Mouse (Mus musculus) kidney, postnatal 10 days (tissue): Measurements from ENCODE around the gene Gpr27.
A peak's percentile ranks its signal among the peaks of the same experiment; 100 is the strongest.

Experiments used
- DNase-seq: peaks from one replicate; pipeline ENCODE4 v3.0.0; 2021; ENCODE audit warnings: mixed read lengths

The Gpr27 gene

DNA sequence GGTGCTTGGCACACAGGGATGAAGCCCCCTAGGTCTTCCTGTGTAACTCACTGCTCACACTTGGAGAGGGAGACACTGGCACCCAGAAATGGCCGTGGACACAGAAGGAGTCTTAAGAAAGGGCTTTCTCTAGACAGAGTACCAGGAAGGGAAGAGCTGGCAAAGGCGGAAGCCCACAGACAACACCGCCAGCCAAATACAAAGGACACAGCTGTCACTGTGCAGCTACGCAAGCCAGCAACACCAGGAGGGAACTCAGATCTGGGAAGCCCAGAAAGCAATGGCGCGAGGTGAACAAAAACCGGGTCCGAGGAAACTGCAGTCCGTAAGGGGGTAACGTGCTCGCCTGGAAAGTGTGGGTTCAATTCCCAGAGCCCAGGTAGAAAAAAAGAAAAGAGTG lies 14.4 kb upstream of the Gpr27 start:
- no peak for DNase-seq

DNA sequence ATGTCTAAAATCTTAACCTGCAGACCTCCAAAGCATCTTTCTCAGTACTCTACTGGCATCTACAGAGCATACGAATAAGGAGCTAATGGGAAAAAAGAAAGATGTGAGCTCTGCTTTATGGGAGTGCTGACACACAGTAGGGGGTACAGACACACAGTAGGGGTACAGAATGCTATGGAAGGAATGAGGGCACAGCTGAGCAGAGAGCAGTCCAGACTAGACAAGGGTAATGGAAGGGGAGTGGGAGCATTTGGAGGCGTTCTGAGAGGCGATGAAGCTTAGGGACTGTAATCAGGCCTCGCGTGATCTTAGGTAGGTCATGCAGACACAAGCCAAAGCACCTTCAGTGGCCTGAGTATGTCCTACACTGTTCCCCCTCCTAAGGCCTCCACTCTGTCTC lies 8.5 kb upstream of the Gpr27 start:
- no peak for DNase-seq

DNA sequence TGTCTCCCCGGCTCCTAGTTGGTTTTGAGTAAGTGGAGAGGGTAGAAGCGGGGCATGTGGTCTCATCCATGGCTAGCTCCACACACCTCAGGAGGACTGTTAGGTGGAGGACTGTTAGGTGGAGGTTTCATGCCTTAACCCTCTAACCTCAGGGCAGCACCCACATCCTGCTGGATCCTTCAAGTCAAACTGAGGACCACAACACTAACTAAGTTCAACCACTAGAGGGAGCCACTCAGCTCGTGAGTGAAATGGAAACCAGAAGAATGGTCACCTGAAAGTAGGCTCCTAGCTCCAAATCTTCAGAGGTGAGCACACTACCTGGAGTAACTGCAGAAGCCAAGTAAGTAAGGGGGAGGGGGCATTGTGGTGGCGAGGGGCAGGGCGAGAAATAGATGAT lies 7.6 kb upstream of the Gpr27 start:
- DNase-seq = no peak

DNA sequence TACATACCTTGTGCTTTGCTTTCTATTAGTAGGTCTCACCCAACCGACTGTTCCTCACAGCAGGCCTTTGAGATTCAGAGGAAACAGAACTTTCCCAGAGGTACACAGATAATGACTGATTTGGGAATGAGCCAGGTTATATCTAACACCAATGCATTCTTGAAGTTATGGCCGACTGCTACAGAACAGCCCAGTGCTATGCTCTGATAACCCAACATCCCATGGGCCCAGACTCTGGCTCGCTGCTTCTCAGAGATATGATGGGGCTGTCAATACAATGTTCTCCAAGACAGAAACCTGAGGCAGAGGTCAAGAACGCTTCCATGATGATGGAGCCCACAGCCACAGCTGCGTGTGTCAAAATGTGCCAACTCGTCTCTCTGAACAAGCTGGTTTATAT lies 4.0 kb upstream of the Gpr27 start:
- no peak for DNase-seq

DNA sequence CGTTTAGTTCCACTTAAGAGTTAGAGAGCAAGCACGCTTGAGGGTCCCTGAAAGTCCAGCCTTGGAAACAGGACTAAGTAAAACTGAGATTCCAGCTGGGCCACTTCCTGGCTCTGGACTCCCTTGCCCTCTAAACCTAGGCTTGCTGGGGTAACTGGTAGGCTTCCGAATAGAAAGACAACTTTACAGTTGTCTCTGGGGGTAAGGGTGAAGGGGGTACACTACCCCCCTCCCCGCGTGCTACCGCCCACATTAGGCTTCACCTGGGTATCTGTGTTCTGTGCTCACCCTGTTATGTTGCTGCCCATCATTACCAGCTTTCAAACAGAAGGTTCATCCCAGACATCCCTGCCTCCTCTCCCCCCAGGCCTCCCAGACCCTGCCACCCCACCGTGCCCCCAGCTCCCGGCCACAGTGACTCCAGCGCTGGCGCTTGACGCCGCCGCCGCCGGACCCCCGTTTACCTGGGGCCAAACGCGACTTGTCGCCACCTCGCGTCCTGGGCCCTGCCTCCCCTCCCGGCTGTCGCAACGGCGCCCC lies 743 bp upstream of the Gpr27 start:
- DNase-seq = no peak

DNA sequence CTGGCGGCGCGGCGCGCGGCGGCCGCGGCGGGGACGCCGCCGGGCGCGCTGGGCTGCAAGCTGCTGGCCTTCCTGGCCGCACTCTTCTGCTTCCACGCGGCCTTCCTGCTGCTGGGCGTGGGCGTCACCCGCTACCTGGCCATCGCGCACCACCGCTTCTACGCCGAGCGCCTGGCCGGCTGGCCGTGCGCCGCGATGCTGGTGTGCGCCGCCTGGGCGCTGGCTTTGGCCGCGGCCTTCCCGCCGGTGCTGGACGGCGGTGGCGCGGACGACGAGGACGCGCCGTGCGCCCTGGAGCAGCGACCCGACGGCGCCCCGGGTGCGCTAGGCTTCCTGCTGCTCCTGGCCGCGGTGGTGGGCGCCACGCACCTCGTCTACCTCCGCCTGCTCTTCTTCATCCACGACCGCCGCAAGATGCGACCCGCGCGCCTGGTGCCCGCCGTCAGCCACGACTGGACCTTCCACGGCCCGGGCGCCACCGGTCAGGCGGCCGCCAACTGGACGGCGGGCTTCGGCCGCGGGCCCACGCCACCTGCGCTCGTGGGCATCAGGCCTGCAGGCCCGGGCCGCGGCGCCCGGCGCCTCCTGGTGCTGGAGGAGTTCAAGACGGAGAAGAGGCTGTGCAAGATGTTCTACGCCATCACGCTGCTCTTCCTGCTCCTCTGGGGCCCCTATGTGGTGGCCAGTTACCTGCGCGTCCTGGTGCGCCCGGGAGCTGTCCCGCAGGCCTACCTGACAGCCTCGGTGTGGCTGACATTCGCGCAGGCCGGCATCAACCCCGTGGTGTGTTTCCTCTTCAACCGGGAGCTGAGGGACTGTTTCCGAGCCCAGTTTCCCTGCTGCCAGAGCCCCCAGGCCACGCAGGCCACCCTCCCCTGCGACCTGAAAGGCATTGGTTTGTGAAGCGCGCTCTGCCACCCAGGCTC lies 700 bp downstream of the Gpr27 start:
- peak; percentile 45 for DNase-seq

DNA sequence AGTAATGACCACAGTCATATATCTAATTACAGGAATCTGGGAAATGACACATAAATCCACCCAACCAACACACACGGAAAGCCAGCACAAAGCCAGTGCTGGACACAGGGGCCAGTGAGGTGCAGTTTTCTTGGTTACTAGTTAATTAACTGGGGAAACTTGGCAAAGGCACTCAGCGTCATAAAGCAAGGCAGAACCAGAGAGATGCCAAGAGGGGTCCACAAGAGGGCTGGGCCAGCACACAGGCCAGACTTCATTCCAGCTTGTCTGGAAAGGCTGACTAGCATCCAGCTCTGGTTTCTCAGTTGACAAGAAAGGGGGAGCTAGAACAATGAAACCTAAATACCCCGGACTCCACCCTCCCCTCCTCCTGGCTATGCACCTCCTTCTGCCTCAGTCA lies 8.0 kb downstream of the Gpr27 start:
- DNase-seq = peak; percentile 28

DNA sequence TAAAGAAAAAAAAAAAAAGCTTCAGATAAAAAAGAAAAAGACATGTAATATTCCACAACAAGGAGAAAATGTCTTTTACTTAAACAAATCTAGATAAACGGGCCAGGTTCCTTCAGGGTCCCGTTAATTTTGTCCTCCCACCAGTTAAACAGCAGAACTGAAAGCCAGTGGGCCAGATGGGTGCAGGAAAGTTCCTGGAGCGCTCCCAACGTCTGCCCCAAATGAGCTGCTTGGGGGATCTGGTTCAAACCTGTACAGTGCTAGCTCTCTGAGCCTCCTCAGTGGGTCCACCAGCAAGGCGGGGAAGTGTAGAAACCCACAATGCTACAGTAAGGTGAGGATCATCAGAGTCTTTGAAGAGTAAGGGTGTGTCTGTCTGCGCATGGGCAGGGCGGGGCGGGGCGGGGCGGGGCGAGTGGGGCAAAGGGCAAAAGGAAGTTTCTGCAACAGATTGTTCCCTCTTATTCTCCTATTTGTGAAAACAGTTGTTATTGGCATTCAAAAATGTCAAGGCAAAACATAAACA lies 19.2 kb downstream of the Gpr27 start:
- no peak for DNase-seq

DNA sequence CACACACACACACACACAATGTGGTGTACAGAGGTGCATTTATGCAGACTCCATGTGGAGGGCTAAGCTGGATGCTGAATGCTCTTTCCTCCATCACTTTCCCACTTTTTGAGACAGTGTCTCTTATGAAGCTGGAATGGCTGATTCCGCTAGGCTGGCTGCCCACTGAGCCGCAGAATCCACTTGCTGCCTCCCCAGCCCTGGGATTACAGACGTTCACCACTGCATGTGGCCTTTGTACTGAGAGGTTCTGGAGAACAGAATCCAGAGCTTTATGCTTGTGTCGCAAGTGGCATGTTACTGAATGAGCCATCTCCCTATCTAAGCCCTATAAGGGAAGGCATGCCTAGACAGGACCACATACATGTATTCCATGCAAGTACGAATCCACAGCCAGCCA lies 20.8 kb downstream of the Gpr27 start:
- no peak for DNase-seq

DNA sequence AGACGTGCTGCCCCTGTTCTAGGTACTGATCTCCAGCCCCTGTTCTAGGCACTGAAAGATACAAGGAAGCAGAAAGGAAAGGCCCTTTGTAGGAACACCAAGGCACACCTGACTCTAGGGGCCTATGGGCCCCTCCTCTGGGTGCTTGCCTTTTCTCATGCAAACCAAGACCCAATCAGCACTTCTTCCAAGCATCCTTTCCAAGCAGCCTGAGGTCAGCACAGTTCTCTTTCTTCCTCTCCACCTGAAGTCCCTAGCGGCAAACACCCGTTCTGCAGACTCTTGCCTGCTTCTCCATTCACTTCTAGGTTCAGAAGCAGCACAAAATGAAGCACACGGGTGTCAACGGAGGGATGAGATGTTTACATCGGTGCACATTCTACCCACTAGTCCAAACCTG lies 22.7 kb downstream of the Gpr27 start:
- no peak for DNase-seq

DNA sequence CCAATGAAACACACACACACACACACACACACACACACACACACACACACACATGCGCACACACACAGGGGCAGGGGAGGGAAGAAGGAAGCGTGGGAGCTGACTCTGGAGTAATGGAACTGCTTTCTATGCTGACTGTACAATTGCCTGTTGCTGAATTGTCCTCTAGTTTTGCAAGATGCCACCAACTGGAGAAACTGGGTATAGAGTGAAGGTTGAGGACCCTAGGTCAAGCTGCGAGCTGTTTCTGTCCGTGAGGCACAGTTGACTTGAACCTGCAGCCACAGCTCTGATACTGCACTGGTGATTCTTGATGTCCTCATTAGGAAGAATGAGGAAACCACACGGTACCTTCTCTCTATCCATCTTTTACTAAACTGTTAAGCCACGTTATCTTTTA lies 23.4 kb downstream of the Gpr27 start:
- DNase-seq = no peak

DNA sequence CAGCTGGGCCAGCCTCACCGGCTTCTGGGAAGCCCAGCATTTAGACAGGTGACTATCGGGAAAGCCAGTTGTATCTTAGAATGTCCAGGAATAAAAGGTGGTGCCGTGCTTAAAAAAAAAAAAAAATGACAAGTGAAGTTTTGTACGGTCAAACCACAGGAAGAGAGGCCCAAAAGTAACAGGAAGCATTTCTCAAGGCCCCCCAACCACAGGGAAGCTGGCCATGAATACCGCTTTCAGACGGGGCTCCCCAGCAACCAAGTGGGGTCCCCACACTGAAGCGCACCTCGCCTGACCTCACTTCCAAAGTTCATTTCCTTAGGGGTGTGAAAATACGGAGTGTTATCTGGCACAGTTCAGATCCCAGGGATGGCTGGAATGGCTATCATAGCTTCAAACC lies 28.6 kb downstream of the Gpr27 start:
- DNase-seq = no peak

DNA sequence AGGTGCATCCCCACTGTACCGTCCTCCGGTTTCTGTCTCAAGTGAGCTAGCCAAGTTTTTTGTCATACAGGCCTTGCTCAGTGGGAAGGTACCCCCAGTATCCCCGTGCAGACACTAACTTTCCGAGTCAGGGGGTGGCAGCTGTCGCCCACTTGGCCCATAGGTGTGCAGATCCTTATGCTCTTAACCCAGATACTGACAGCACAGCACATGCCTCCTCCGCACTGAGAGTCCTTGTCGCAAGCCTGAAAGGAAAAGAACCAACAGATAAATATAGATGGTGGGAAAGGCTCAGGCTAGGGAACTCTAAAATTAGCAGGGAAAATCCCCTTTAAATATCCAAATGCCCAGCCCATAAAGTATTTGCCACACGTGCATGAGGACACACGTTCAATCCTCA lies 29.9 kb downstream of the Gpr27 start:
- DNase-seq = no peak

DNA sequence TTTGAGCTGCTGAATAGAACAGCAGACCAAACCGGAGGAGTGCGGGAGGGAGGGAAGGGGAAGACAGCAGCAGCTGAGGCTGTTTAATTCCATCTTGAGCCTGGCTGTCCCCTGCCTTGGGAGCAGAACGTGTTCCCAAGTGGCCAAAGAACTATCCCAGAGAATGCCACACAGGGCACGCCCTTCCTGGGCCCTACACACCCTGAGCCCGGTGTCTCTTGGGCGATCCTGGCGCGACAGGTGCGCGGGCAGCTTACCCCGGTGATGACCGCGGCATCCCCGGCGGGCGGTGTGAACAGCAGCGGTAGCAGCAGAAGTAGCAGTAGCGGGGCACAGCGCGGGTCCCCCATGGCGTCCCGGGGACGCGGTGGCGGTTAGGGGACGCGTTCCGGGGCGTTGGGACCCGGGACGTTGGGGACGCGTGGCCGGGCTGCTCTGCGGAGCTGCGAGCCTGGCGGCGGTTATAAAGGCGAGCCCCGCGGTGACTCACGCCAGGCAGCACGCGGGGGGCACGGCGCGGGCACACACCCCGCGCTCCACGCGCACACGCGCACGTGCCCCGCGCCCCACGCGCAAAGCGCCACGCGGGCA lies 33.6 kb downstream of the Gpr27 start, which contains the start of gene Prok2:
Gene Prok2, minus strand, starts transcription at position 422 of the 591 bp plus-strand sequence.
- peak; percentile 23 for DNase-seq

DNA sequence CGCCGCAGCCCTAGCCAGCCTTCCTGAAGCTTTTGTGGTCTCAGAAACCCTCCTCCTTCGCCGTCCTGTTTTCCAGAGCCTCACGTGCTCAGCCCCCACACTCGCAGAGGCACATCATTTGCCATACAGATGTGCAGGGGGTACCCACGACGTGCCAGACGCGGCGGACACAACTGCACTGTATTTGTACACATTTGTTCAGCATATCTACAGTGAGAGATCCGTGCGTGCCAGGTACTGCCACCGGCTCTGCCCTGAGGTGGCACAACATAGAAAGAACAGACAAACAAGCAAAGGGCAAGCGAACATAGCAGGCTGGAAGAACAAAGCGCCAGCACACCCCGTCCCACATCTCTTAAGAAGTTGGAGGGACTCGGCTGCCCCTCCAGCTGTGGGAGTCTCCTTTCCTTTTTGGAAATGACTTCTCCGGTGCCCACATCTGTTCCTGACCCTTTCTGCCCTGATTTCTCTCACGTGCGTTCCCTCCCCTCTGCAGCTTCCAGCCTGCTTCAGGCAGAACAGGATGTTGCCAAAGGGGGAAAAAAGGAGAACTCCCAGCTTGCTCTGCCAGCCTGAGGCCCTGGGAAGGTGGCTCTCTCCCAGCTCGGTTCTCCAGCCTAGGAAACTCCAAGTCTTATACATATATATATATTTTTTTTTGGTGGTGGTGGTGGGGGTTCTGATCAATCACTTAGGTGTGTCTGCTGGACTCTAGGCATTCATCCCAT lies 34.3 kb downstream of the Gpr27 start:
- DNase-seq = peak; percentile 7

DNA sequence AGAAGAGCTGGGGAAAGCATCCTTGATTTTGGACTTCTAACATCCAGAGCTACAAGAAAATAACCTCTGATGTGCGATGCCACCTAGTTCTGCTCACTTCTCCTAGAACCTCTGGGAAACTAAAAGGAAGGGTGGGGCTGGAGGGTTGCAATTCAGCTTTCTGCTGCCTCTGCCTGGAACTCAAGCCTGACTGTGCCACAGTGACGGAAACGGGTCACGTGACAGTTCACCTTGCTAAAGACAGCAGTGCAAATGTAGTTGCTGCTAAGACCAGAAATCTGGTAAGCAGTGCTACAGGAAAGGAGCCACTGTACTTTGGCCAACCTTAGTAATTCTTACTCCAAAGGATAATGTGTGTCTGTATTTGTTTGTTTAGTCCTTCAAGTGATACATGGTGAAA lies 37.4 kb downstream of the Gpr27 start:
- DNase-seq = no peak

DNA sequence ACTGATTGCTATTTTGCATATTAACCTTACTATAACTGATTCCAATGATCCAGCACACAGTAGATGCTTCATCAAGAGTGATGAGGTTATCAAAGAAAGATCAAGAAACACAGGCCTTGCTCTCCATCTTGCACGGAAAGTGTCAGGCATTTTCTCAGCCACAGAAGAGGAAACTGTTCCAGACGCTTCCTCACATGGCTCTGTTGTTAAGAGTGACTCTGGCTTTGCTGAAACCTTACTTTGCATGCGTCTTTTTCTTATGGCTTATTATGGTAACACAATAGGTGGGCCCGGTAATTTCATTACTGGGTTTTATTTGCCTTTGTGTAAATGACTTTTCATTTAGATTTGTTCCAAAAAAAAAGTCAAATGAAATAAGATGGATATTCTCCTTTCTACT lies 39.4 kb downstream of the Gpr27 start:
- DNase-seq = no peak

DNA sequence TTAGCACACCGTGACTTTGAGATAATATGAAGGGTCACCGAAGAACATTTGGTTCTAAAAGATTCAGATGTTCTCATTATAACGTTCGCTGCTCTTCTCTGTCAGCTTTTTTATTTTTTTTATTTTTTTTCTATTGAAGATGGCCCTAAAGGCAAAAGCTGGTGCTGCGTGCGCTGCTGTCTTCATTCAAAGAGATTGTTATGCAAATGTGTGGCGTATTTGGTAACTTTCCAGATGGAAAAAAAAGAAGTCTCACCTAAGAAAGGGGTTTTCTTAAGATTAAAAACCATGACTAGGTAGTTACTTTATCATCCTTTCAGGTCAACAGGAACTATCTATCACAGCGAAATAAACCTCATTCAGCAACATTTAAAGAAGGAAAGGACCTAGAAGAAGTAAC lies 40.2 kb downstream of the Gpr27 start:
- DNase-seq = no peak

DNA sequence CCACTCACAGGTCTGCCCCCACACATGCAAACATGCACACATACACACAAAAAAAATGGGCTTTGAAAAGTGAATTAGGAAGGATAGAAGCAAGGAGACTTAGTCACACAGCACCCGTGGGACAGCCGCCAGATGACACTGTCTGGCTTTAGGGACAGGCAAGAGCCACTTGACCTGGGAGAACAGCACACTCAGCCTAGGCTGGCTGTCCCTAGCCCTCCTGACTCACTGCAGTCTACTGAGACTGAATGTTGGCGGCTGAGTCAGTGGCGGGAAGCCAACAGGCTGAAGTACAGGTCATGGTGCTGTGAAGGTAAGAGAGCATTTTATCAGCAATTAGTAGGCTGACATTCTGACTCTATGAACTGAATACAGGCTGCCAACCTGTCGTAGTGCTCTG lies 42.2 kb downstream of the Gpr27 start:
- peak; percentile 20 for DNase-seq

DNA sequence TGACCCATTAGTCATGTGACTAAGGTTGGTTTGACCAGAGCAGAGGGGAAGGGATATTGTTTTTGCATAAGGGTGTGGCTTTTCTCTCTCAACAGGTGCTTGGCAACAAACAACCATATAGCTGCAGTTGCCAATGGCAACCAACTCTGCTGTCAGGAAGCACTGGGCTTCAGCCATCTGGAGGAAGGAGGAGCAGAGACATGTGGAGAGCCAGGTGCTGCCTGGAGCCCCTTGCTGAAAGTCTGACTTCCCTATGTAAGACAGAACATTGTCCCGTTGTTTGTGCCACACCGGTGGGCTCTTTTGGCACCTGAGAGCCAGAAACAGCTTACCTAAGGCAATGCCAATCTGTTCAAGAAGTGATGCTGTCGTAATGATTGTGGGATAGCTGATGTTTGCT lies 50.4 kb downstream of the Gpr27 start:
- no peak for DNase-seq
